Mouse (Mus musculus) intestine, embryonic 16.5 days (tissue): ENCODE measurements around the gene C1s1. TPM values are rescaled to one million over a fixed set of nuclear protein-coding genes. Genes with fewer than 3 reads are reported as not detected.
A peak's percentile ranks its signal among the peaks of the same experiment; 100 is the strongest.
"Not testable (repeated sequence)": the region's sequence is repeated elsewhere in the genome, so short reads cannot be mapped to it uniquely, and the experiment has no call there.

ENCODE experiments used
- ATAC-seq: fragments of 200-750 bp; cut with Nextera tagmentation; 2 replicates; pipeline ENCODE4 v1.8.0; 2017; ENCODE audit warnings: moderate TSS enrichment, moderate library complexity
- H3K27ac ChIP-seq: fragments of 300-500 bp; sonication (generic); 2 replicates; pipeline ENCODE4 v1.5.1; 2014; ENCODE audit warnings: mild to moderate bottlenecking, low read length
- H3K27me3 ChIP-seq: fragments of 300-500 bp; sonication (generic); replicated peaks from 2 replicates; pipeline ENCODE4 v1.6.1; 2014; ENCODE audit warnings: low read length, control low read depth, mixed read lengths; ENCODE audit not compliant: control insufficient read depth, insufficient read depth
- H3K36me3 ChIP-seq: fragments of 300-500 bp; sonication (generic); 2 replicates; pipeline ENCODE4 v1.6.1; 2014; ENCODE audit warnings: low read length, control low read depth; ENCODE audit not compliant: control insufficient read depth, insufficient read depth
- H3K4me1 ChIP-seq: fragments of 300-500 bp; sonication (generic); 2 replicates; pipeline ENCODE4 v1.6.1; 2014; ENCODE audit warnings: low read length, control low read depth, mixed read lengths; ENCODE audit not compliant: control insufficient read depth, insufficient read depth
- H3K4me2 ChIP-seq: fragments of 300-500 bp; sonication (generic); 2 replicates; pipeline ENCODE4 v1.6.1; 2014; ENCODE audit warnings: low read depth, low read length, control low read depth
- H3K4me3 ChIP-seq: fragments of 300-500 bp; sonication (generic); 2 replicates; pipeline ENCODE4 v1.5.1; 2014; ENCODE audit warnings: mild to moderate bottlenecking, low read length
- H3K9ac ChIP-seq: fragments of 300-500 bp; sonication (generic); 2 replicates; pipeline ENCODE4 v1.6.1; 2014; ENCODE audit warnings: low read depth, low read length
- H3K9me3 ChIP-seq: fragments of 300-500 bp; sonication (generic); 2 replicates; pipeline ENCODE4 v1.6.1; 2016; ENCODE audit warnings: low read length, control low read depth; ENCODE audit not compliant: control insufficient read depth
- WGBS: fragments of 180-500 bp; shearing (Covaris S2); extraction: QIAGEN DNeasy Blood & Tissue Kit; methylation state at CpG from one replicate; pipeline ENCODE4 v1.1.7; 2014; 5-methylcytosine and 5-hydroxymethylcytosine counted together
- polyA plus RNA-seq: library from polyadenylated mRNA; unstranded; fragments of >200 nt; fragmentation: Nextera tagmentation; extraction: Ambion mirVana; gene quantifications from 2 replicates; pipeline ENCODE4 v1.2.1, GENCODE M21; 2015

The C1s1 gene
- polyA plus RNA-seq, result 6.3 and 6.6 TPM in 2 replicates

- not testable (repeated sequence) for H3K27me3 ChIP-seq, H3K4me1 ChIP-seq, H3K36me3 ChIP-seq, H3K4me2 ChIP-seq, H3K9me3 ChIP-seq, H3K9ac ChIP-seq, H3K4me3 ChIP-seq, H3K27ac ChIP-seq
- 0% methylated on average over 1 of the region's 1 CpGs for WGBS
- peak; percentile 73 for ATAC-seq
These were observed at the start of gene C1s1 for GRCm38 (mm10) chr6:124542284-124542683. Gene C1s1 (minus strand): TSS chr6:124542359.

- no peak overlapping the region for H3K4me2 ChIP-seq
- ATAC-seq, result no peak
- no peak overlapping the region for H3K27ac ChIP-seq
- no peak overlapping the region for H3K9ac ChIP-seq
- H3K4me1 ChIP-seq, result no peaks in the 10 kb centered on the region
- H3K4me3 ChIP-seq, result no peak overlapping the region
- H3K36me3 ChIP-seq, result no peaks in the 10 kb centered on the region
- H3K27me3 ChIP-seq, result no peaks in the 10 kb centered on the region
- H3K9me3 ChIP-seq, result no peaks in the 10 kb centered on the region
These were observed 46.6 kb upstream of the C1s1 start for GRCm38 (mm10) chr6:124588771-124589170.

GRCm38 (mm10) chr6:124586266-124586665 is 44.1 kb upstream of the C1s1 start:
- H3K4me2 ChIP-seq, result no peak overlapping the region
- ATAC-seq, result no peak
- no peaks in the 10 kb centered on the region for H3K36me3 ChIP-seq
- no peak overlapping the region for H3K4me3 ChIP-seq
- H3K27ac ChIP-seq, result no peak overlapping the region
- H3K4me1 ChIP-seq, result no peaks in the 10 kb centered on the region
- H3K9ac ChIP-seq, result no peak overlapping the region
- H3K9me3 ChIP-seq, result no peaks in the 10 kb centered on the region
- 76% methylated on average over 4 of the region's 4 CpGs for WGBS
- H3K27me3 ChIP-seq, result no peaks in the 10 kb centered on the region

- Histone ChIP-seq H3K4me1 (no peaks in the 10 kb centered on the region), H3K4me3 (no peak overlapping the region), H3K4me2 (no peak overlapping the region), H3K9ac (no peak overlapping the region), H3K9me3 (no peaks in the 10 kb centered on the region), H3K27ac (no peak overlapping the region), H3K27me3 (no peaks in the 10 kb centered on the region), H3K36me3 (no peaks in the 10 kb centered on the region)
- 82% methylated on average over 3 of the region's 3 CpGs for WGBS
- no peak for ATAC-seq
These were observed 43.6 kb upstream of the C1s1 start for GRCm38 (mm10) chr6:124585761-124586160.

- no peak for ATAC-seq
- Histone ChIP-seq H3K36me3 (no peaks in the 10 kb centered on the region), H3K27me3 (no peaks in the 10 kb centered on the region), H3K4me1 (no peaks in the 10 kb centered on the region), H3K9ac (no peak overlapping the region), H3K4me2 (no peak overlapping the region), H3K27ac (no peak overlapping the region), H3K4me3 (no peak overlapping the region), H3K9me3 (no peaks in the 10 kb centered on the region)
- 68% methylated on average over 3 of the region's 3 CpGs for WGBS
These were observed 42.8 kb upstream of the C1s1 start for GRCm38 (mm10) chr6:124584935-124585334.

- Histone ChIP-seq H3K36me3 (no peaks in the 10 kb centered on the region), H3K4me1 (no peaks in the 10 kb centered on the region), H3K27ac (no peak overlapping the region), H3K9ac (no peak overlapping the region), H3K4me2 (no peak overlapping the region), H3K9me3 (no peaks in the 10 kb centered on the region), H3K4me3 (no peak overlapping the region), H3K27me3 (no peaks in the 10 kb centered on the region)
- 92% methylated on average over 1 of the region's 1 CpGs for WGBS
- no peak for ATAC-seq
These were observed 40.1 kb upstream of the C1s1 start for GRCm38 (mm10) chr6:124582231-124582630.

GRCm38 (mm10) chr6:124580155-124580554 is 38.0 kb upstream of the C1s1 start:
- H3K27ac ChIP-seq, result not testable (repeated sequence)
- 76% methylated on average over 7 of the region's 7 CpGs for WGBS

GRCm38 (mm10) chr6:124575155-124575678 is 33.1 kb upstream of the C1s1 start:
- not testable (repeated sequence) for H3K4me2 ChIP-seq, H3K9me3 ChIP-seq, H3K27me3 ChIP-seq, H3K36me3 ChIP-seq, ATAC-seq, H3K9ac ChIP-seq, H3K27ac ChIP-seq, H3K4me3 ChIP-seq, H3K4me1 ChIP-seq
- WGBS, result 88% methylated on average over 3 of the region's 3 CpGs

More at GRCm38 (mm10) chr6:124580155-124580554, 38.0 kb upstream of the C1s1 start:
- not testable (repeated sequence) for H3K36me3 ChIP-seq, H3K4me2 ChIP-seq, H3K9me3 ChIP-seq, H3K4me3 ChIP-seq, H3K9ac ChIP-seq, ATAC-seq, H3K27me3 ChIP-seq, H3K4me1 ChIP-seq

GRCm38 (mm10) chr6:124570026-124570425 is 27.9 kb upstream of the C1s1 start, which contains the start of gene C1rb:
Gene C1rb (plus strand): TSS chr6:124570294.
- Histone ChIP-seq H3K4me1 (no peaks in the 10 kb centered on the region), H3K36me3 (no peaks in the 10 kb centered on the region), H3K9me3 (no peaks in the 10 kb centered on the region), H3K4me3 (no peak within 1 kb of the TSS), H3K27ac (no peak within 1 kb of the TSS), H3K27me3 (no peaks in the 10 kb centered on the region), H3K4me2 (no peak within 1 kb of the TSS), H3K9ac (no peak within 1 kb of the TSS)
- 4% methylated on average over 8 of the region's 8 CpGs for WGBS
- ATAC-seq, result no peak

- not testable (repeated sequence) for H3K4me2 ChIP-seq, H3K9ac ChIP-seq, H3K36me3 ChIP-seq, ATAC-seq, H3K27ac ChIP-seq, H3K27me3 ChIP-seq, H3K9me3 ChIP-seq, H3K4me1 ChIP-seq, H3K4me3 ChIP-seq
- WGBS, result 96% methylated on average over 2 of the region's 2 CpGs
These were observed 19.5 kb upstream of the C1s1 start for GRCm38 (mm10) chr6:124561611-124562010.
